Mouse (Mus musculus) 3134 (cell line): ENCODE measurements around the gene Krt82.
"Not testable (repeated sequence)": the region's sequence is repeated elsewhere in the genome, so short reads cannot be mapped to it uniquely, and the experiment has no call there.

Experiments used
- DNase-seq: peaks from one replicate; pipeline ENCODE4 v3.0.0-alpha.2; 2011; ENCODE audit warnings: low spot score; ENCODE audit not compliant: insufficient read length; ENCODE audit errors: extremely low read depth

Krt82 gene

GRCm38 (mm10) chr15:101519792-101520191 is 30.7 kb downstream of the Krt82 start:
- no peak for DNase-seq

- not testable (repeated sequence) for DNase-seq
Measured at GRCm38 (mm10) chr15:101517161-101517560, 33.3 kb downstream of the Krt82 start, which contains the start of gene Gm49425. Gm49425 (minus strand) TSS chr15:101517261.

- DNase-seq = no peak
Measured at GRCm38 (mm10) chr15:101508247-101508646, 42.2 kb downstream of the Krt82 start.

- DNase-seq = no peak
Measured at GRCm38 (mm10) chr15:101506896-101507758, 43.3 kb downstream of the Krt82 start.

GRCm38 (mm10) chr15:101497181-101497580 is 53.3 kb downstream of the Krt82 start:
- peak; percentile 62 for DNase-seq

GRCm38 (mm10) chr15:101495266-101495665 is 55.2 kb downstream of the Krt82 start:
- DNase-seq = no peak

GRCm38 (mm10) chr15:101494203-101494602 is 56.3 kb downstream of the Krt82 start:
- DNase-seq = peak; percentile 23

GRCm38 (mm10) chr15:101493713-101494112 is 56.8 kb downstream of the Krt82 start:
- DNase-seq = no peak

- DNase-seq = no peak
Measured at GRCm38 (mm10) chr15:101492718-101493117, 57.7 kb downstream of the Krt82 start.

GRCm38 (mm10) chr15:101491431-101491830 is 59.0 kb downstream of the Krt82 start, which contains the start of gene Krt83:
Krt83 (minus strand) TSS chr15:101491512.
- DNase-seq = no peak
